Mouse (Mus musculus) heart, embryonic 12.5 days (tissue): Measurements from ENCODE around the gene Phrf1. TPM values are rescaled to one million over a fixed set of nuclear protein-coding genes. Genes with fewer than 3 reads are reported as not detected.
"Not testable (repeated sequence)": the region's sequence is repeated elsewhere in the genome, so short reads cannot be mapped to it uniquely, and the experiment has no call there.

Experiments
- ATAC-seq: fragments of 200-750 bp; cut with Nextera tagmentation; 2 replicates; pipeline ENCODE4 v1.8.0; 2017; ENCODE audit warnings: moderate TSS enrichment, moderate library complexity; ENCODE audit not compliant: insufficient number of reproducible peaks, low FRiP score
- H3K27ac ChIP-seq: fragments of 300-500 bp; sonication (generic); 2 replicates; pipeline ENCODE4 v1.5.1; 2016; ENCODE audit warnings: mild to moderate bottlenecking, moderate library complexity; ENCODE audit not compliant: poor library complexity, severe bottlenecking
- H3K27me3 ChIP-seq: fragments of 300-500 bp; sonication (generic); replicated peaks from 2 replicates; pipeline ENCODE4 v1.6.1; 2016; ENCODE audit warnings: mild to moderate bottlenecking, moderate library complexity
- H3K36me3 ChIP-seq: fragments of 300-500 bp; sonication (generic); 2 replicates; pipeline ENCODE4 v1.6.1; 2016; ENCODE audit warnings: mild to moderate bottlenecking, moderate library complexity
- H3K4me1 ChIP-seq: fragments of 300-500 bp; sonication (generic); replicated peaks from 2 replicates; pipeline ENCODE4 v1.6.1; 2016; ENCODE audit warnings: mild to moderate bottlenecking
- H3K4me2 ChIP-seq: fragments of 300-500 bp; sonication (generic); 2 replicates; pipeline ENCODE4 v1.6.1; 2016; ENCODE audit warnings: mild to moderate bottlenecking, moderate library complexity
- H3K4me3 ChIP-seq: fragments of 300-500 bp; sonication (generic); 2 replicates; pipeline ENCODE4 v1.5.1; 2016; ENCODE audit warnings: mild to moderate bottlenecking
- H3K9ac ChIP-seq: fragments of 300-500 bp; sonication (generic); 2 replicates; pipeline ENCODE4 v1.6.1; 2016; ENCODE audit warnings: mild to moderate bottlenecking, moderate library complexity
- H3K9me3 ChIP-seq: fragments of 300-500 bp; sonication (generic); replicated peaks from 2 replicates; pipeline ENCODE4 v1.6.1; 2016; ENCODE audit warnings: mild to moderate bottlenecking, moderate library complexity
- WGBS: fragments of 180-500 bp; shearing (Covaris S2); methylation state at CpG from one replicate; pipeline ENCODE4 v1.1.7; 2016; 5-methylcytosine and 5-hydroxymethylcytosine counted together
- polyA plus RNA-seq: library from polyadenylated mRNA; unstranded; fragments of >200 nt; fragmentation: Nextera tagmentation; extraction: Ambion mirVana; gene quantifications from 2 replicates; pipeline ENCODE4 v1.2.1, GENCODE M21; 2016

Gene Phrf1
- polyA plus RNA-seq, 1 experiment from 2014 or later, result 56.4 TPM

DNA sequence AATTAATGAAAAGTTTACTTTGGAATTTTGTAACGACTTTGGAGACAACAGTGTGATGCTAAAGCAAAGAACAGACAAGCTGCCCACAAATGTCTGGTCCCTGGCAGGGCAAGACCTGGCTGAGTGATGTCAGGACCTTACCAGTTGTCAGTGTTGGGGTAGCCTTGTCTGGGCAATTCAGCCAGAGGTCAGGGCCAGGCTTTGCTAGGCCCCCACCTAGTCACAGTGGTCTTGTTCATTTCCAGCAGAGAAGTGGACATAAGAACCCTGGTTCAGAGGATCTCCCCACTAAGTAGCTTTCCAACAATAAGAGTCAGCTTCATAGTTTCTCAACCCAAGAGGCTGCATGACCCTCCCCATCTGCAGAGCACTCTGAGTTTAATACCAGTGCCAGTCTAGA lies 8.2 kb upstream of the Phrf1 start:
- Histone ChIP-seq H3K9me3 (no peaks in the 10 kb centered on the region), H3K4me2 (peak overlapping the region; percentile 91), H3K4me3 (peak overlapping the region; percentile 66), H3K27ac (no peak overlapping the region), H3K9ac (peak overlapping the region; percentile 90), H3K4me1 (peaks cover 42% of the 10 kb centered on the region), H3K36me3 (0 out of 2 replicates have a peak, but pooled peaks cover 3% of the 10 kb centered on the region), H3K27me3 (no peaks in the 10 kb centered on the region)
- ATAC-seq, result no peak
- 87% methylated on average over 1 of the region's 1 CpGs for WGBS

DNA sequence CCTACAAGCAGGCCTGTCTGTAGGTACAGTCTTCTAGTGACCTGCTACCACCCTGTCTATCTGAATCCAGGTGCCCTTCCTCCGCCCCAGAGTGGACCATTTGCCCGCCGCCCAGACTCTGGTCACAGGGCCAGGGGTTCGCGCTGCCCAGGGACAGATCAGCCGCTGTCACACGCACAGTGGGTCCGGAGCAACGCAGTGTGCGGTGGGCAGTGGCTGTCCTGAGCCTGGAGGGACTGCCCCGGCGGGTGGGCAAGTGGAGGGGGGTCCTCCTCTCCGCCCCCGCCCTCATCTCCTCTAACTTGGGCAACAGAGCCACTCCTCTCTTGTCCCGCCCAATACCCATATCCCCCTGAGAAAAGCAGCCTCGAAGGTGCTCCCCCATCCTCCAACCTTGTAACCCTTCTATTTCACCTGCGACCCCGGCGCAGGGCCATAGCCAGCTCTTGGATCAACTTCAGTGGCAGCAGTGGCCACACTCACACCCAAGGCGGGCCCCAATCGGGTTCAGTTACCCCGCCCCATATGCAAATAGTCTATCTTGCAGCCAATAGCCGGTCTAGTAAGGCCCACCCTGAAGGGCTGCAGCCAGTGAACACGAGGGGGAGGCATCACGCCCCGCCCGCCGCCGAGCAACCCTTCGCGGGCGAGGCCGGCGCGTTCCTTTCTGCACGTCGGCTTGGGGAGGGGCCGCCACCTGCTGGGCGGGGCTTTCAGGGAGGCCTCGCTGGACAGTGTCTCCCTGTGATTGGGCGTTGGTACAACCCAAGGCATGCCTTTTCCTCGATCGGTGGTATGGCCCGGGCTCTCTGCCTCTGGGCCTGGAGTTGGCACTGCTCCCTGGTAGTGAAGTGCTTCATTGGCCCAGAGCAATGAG lies 7.1 kb upstream of the Phrf1 start:
- Histone ChIP-seq H3K9me3 (no peaks in the 10 kb centered on the region), H3K27me3 (no peaks in the 10 kb centered on the region), H3K36me3 (0 out of 2 replicates have a peak, but pooled peaks cover 3% of the 10 kb centered on the region), H3K4me3 (peak overlapping the region; percentile 66), H3K27ac (peak overlapping the region; percentile 88), H3K9ac (peak overlapping the region; percentile 90), H3K4me1 (peaks cover 38% of the 10 kb centered on the region), H3K4me2 (peak overlapping the region; percentile 91)
- peak; percentile 97 for ATAC-seq
- WGBS, result 3% methylated on average over 44 of the region's 44 CpGs

DNA sequence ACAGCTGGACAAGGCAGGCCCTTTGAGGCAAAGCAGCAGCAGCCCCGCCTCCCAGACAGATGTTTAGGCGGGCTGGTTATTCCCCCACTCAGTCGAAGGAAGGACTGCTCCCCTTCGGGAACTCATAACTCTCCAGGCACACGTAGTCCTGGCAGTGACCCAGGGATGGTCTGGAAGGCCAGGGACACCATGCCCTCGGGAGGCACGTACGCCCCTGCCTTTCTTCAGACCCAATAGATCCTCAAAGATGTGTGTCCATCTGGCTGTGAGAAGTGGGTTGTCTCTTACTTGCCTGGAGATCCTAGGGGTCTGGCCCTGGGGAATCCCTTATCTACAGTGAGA lies 6.5 kb upstream of the Phrf1 start:
- Histone ChIP-seq H3K9me3 (no peaks in the 10 kb centered on the region), H3K9ac (peak overlapping the region; percentile 47), H3K27ac (peak overlapping the region; percentile 88), H3K36me3 (0 out of 2 replicates have a peak, but pooled peaks cover 3% of the 10 kb centered on the region), H3K27me3 (no peaks in the 10 kb centered on the region), H3K4me2 (peak overlapping the region; percentile 63), H3K4me3 (peak overlapping the region; percentile 66), H3K4me1 (peaks cover 32% of the 10 kb centered on the region)
- no peak for ATAC-seq
- WGBS, result 10% methylated on average over 8 of the region's 8 CpGs

DNA sequence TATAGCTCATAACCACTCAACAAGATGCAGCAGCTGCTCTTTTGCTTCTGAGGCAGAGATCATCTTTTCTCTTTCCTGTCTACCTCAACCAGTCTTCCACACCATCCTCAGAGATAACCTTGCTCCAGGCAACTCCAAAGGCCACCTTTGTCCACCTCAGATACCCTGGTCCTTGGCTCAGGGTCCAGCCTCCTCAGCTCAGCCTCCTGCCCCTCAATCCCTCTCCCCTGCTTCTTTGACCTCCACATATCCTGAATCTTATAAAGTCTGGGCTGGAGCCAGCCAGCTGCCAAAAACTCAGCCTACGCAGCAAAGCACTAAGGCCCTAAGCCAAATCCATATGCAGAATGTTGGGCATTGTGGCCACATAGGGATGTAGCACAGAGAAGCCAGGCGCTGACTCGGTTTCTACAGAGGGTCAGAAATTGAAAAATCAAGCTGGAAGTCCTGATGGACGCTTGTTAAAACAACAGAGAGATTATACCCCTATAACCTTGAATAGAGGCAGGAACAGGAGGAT lies 5.8 kb upstream of the Phrf1 start:
- Histone ChIP-seq H3K27me3 (no peaks in the 10 kb centered on the region), H3K36me3 (0 out of 2 replicates have a peak, but pooled peaks cover 3% of the 10 kb centered on the region), H3K9ac (no peak overlapping the region), H3K4me1 (peaks cover 30% of the 10 kb centered on the region), H3K27ac (peak overlapping the region; percentile 88), H3K9me3 (no peaks in the 10 kb centered on the region), H3K4me2 (peak overlapping the region; percentile 63), H3K4me3 (no peak overlapping the region)
- WGBS, result 82% methylated on average over 4 of the region's 4 CpGs
- no peak for ATAC-seq

DNA sequence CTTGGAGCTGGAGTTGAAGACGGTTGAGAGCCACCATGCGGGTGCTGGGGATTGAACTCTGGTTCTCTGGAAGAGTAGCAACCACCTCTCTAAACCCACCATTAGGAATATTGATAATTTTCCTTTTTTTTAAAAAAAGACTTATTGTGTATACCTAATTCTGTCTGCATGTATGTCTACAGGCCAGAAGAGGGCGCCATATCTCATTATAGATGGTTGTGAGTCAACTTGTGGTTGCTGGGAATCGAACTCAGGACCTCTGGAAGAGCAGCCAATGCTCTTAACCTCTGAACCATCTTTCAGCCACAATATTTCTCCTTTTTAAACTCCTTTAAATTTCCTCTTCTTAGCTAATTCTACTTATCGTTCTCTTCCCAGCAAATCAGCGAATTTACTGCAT lies 2.0 kb upstream of the Phrf1 start:
- Histone ChIP-seq H3K36me3 (peaks cover 8% of the 10 kb centered on the region), H3K9ac (no peak overlapping the region), H3K27ac (no peak overlapping the region), H3K9me3 (no peaks in the 10 kb centered on the region), H3K4me2 (no peak overlapping the region), H3K4me3 (no peak overlapping the region), H3K27me3 (no peaks in the 10 kb centered on the region), H3K4me1 (peaks cover 35% of the 10 kb centered on the region)
- WGBS, result 80% methylated on average over 6 of the region's 6 CpGs
- ATAC-seq, result no peak

DNA sequence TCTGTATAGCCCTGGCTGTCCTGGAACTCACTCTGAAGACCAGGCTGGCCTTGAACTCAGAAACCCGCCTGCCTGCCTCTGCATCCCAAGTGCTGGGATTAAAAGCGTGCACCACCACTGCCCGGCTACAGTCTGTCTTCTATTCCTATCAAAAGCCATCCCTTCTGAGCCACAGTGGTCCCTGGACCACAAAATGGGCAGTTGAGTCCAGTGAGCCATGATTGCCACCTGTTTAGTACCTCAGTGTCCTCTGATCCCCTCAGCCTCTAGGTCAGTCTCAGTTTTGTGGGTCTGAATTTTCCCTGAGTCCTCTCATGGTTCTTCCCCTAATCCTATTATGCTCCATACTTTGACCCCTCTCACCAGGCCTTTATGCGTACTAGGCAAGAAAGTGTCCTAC lies 788 bp upstream of the Phrf1 start:
- WGBS, result 78% methylated on average over 4 of the region's 4 CpGs
- H3K4me3 ChIP-seq, result peak overlapping the region; percentile 92; the same call in 1 of the 2 replicates
- H3K27me3 ChIP-seq, result no peaks in the 10 kb centered on the region
- peak overlapping the region; percentile 34 for H3K9ac ChIP-seq
- peak overlapping the region; percentile 89 for H3K4me2 ChIP-seq
- ATAC-seq, result peak; percentile 0; the same call in 1 of the 2 replicates
- peaks cover 27% of the 10 kb centered on the region for H3K4me1 ChIP-seq
- H3K27ac ChIP-seq, result no peak overlapping the region
- peaks cover 20% of the 10 kb centered on the region for H3K36me3 ChIP-seq
- H3K9me3 ChIP-seq, result no peaks in the 10 kb centered on the region

DNA sequence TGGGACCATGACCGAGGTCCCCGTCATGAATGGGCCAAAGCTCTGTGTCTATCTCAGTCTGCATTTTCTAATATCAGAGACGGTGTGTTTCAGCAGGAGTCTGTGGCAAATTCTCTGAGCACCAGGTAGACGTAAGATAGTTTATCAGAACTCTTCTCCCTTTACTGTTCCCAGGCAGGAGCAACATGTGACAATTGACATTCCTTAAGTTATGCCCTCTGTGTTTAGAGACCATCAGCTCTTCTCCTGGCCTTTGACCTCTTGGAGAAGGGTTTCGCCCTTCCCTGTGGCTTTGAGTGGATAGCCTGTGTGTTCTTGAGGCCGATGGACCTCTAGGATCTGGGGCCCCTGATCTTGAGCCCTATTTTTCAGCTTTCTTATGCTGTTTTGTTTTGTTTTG lies 1.1 kb downstream of the Phrf1 start:
- H3K36me3 ChIP-seq, result peaks cover 39% of the 10 kb centered on the region
- WGBS, result 56% methylated on average over 6 of the region's 6 CpGs

DNA sequence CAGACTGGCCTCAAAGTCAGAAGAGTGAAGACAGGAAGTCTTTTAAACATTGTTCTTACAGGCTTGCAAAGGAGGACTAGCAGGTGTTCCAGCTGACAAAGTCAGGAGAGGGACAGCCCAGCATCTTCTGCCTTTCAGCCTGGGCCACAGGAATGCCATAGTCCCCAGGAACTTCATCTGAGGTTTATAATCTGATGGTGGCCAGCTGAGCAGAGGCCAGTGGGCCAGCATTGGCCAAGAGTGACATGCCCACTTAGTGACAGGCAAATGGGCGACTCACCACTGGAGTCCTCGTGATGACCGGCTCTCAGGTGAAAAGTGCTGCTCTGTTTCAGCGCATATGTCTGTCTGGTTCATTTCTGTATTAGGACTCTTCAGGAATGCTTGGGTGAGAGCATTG lies 2.0 kb downstream of the Phrf1 start:
- Histone ChIP-seq H3K36me3 (peaks cover 47% of the 10 kb centered on the region), H3K4me1 (peaks cover 23% of the 10 kb centered on the region), H3K9ac (no peak overlapping the region), H3K4me2 (peak overlapping the region; percentile 89; the same call in 1 of the 2 replicates), H3K27ac (no peak overlapping the region), H3K27me3 (no peaks in the 10 kb centered on the region), H3K9me3 (no peaks in the 10 kb centered on the region), H3K4me3 (no peak overlapping the region)
- WGBS, result 89% methylated on average over 4 of the region's 4 CpGs
- no peak for ATAC-seq

More for the DNA sequence above, 1.1 kb downstream of the Phrf1 start:
- H3K4me1 ChIP-seq, result peaks cover 23% of the 10 kb centered on the region
- H3K9ac ChIP-seq, result peak overlapping the region; percentile 97
- H3K9me3 ChIP-seq, result no peaks in the 10 kb centered on the region
- no peak for ATAC-seq
- peak overlapping the region; percentile 92 for H3K4me3 ChIP-seq
- H3K4me2 ChIP-seq, result peak overlapping the region; percentile 89
- no peak overlapping the region for H3K27ac ChIP-seq
- H3K27me3 ChIP-seq, result no peaks in the 10 kb centered on the region

DNA sequence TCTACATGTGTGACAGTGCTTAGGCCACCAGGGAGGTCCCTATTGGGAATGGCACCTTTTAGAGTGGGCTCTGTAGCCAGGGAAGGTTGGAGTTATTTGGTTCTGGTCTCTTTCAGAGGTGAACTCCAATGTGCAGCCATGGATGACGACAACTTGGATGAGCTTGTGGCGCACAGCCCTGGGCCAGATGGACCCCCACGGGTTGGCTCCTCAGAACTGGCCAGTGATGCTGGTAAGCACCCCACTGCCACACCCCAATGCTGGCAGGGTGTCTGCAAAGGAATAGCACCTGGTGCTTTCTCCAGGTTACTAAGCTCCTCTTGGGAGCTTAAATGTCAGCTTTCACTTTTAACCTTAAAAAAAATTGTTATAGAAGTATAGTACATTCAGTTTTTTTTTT lies 2.5 kb downstream of the Phrf1 start:
- H3K27me3 ChIP-seq, result no peaks in the 10 kb centered on the region
- no peak for ATAC-seq
- no peak overlapping the region for H3K9ac ChIP-seq
- no peaks in the 10 kb centered on the region for H3K9me3 ChIP-seq
- H3K4me2 ChIP-seq, result no peak overlapping the region
- no peak overlapping the region for H3K4me3 ChIP-seq
- 96% methylated on average over 3 of the region's 3 CpGs for WGBS
- H3K27ac ChIP-seq, result no peak overlapping the region
- peaks cover 53% of the 10 kb centered on the region for H3K36me3 ChIP-seq
- H3K4me1 ChIP-seq, result peaks cover 23% of the 10 kb centered on the region

DNA sequence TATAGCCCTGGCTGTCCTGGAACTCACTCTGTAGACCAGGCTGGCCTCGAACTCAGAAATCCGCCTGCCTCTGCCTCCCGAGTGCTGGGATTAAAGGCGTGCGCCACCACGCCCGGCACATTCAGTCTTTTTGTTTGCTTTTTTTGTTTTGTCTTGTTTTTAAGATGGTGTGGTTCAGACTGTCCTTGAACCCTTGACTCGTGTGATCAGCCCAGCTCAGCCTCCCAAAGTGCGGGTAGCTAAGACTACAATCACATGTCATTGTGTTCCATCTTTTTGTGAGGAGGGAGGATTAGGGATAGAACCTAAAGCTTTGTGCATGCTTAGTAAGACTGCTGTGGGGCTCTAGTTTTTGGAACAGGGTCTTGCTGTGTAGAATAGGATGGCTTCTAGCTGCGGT lies 3.0 kb downstream of the Phrf1 start:
- Histone ChIP-seq H3K36me3 (peaks cover 56% of the 10 kb centered on the region), H3K4me1 (peaks cover 23% of the 10 kb centered on the region), H3K27me3 (no peaks in the 10 kb centered on the region), H3K4me3 (no peak overlapping the region), H3K27ac (no peak overlapping the region), H3K4me2 (no peak overlapping the region), H3K9me3 (no peaks in the 10 kb centered on the region), H3K9ac (no peak overlapping the region)
- ATAC-seq, result no peak
- WGBS, result 91% methylated on average over 10 of the region's 10 CpGs

DNA sequence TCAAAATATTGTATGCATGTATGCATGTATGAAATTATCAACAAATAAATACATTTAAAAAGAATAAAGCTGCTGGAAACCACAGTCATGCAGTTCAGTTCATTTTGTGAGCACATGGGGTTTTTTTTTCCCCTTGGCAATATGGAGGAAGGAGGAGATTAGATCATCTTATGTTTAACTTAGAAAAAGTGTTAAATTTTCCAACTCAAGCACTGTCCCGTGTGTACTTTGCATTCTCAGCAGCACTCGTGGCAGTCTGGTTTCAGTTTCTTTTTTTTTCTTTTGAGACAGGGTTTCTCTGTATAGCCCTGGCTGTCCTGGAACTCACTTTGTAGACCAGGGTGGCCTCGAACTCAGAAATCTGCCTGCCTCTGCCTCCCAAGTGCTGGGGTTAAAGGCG lies 21.9 kb downstream of the Phrf1 start:
- H3K4me1 ChIP-seq, H3K27ac ChIP-seq, ATAC-seq, H3K9me3 ChIP-seq, H3K4me2 ChIP-seq, H3K27me3 ChIP-seq, H3K4me3 ChIP-seq, H3K9ac ChIP-seq: not testable (repeated sequence)
- peaks cover 95% of the 10 kb centered on the region for H3K36me3 ChIP-seq
- 86% methylated on average over 4 of the region's 4 CpGs for WGBS
